Mouse (Mus musculus): ENCODE measurements around the gene Sh3bgrl. TPM values are rescaled to one million over a fixed set of nuclear protein-coding genes. Genes with fewer than 3 reads are reported as not detected.
A peak's percentile ranks its signal among the peaks of the same experiment; 100 is the strongest.

Sh3bgrl gene
- polyA plus RNA-seq, 1 experiment from 2014 or later: 115 TPM

GRCm38 (mm10) chrX:109137295-109137694, 42.1 kb downstream of the Sh3bgrl start:
- Histone ChIP-seq H3K9ac (ENCODE audit: low read length) (no peak overlapping the region), H3K4me1 (replicated peaks; ENCODE audit: control insufficient read depth, insufficient read depth, low read length) (no peaks in the 10 kb centered on the region), H3K36me3 (ENCODE audit: control insufficient read depth, insufficient read depth, low read length) (no peaks in the 10 kb centered on the region), H3K27me3 (replicated peaks; ENCODE audit: control insufficient read depth, insufficient read depth, low read length) (no peaks in the 10 kb centered on the region), H3K27ac (ENCODE audit: low read depth) (no peak overlapping the region), H3K9me3 (ENCODE audit: control insufficient read depth, low read length) (no peaks in the 10 kb centered on the region), H3K4me3 (ENCODE audit: low read depth, low read length) (no peak overlapping the region), H3K4me2 (ENCODE audit: low read length) (no peak overlapping the region)
- DNase-seq (ENCODE audit: low spot score): no peak
- WGBS: 57% methylated on average over 2 of the region's 2 CpGs
- ATAC-seq (replicated peaks; ENCODE audit: low FRiP score, low TSS enrichment, low read depth): no peak

DNA sequence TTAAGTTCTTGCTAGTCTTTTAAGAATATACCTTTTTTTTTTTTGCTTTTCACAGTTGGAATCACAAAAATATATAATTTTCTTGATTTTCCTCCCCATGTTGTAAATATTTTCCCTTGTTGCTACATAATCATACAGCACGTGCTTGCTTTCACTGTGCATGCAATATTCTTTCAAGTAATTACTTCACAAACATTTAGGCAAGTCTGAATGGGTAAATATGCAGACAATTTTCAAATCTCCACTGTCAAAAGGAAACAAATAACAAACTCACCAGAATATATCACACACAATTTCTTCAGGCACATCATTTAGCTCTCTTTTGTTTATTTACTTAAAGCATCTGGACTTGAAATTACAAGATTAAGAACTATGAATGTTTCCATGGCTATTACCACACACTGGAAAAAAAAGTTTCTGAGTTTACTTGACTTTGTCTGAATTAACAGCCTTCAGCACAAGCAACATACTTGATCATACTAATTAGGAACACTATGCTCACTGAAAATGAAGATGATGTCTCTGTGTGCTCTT, 46.2 kb downstream of the Sh3bgrl start:
- DNase-seq (ENCODE audit: low spot score): no peak
- Histone ChIP-seq H3K4me3 (ENCODE audit: low read depth, low read length) (no peak overlapping the region), H3K9me3 (ENCODE audit: control insufficient read depth, low read length) (no peaks in the 10 kb centered on the region), H3K36me3 (ENCODE audit: control insufficient read depth, insufficient read depth, low read length) (no peaks in the 10 kb centered on the region), H3K4me1 (replicated peaks; ENCODE audit: control insufficient read depth, insufficient read depth, low read length) (no peaks in the 10 kb centered on the region), H3K9ac (ENCODE audit: low read length) (no peak overlapping the region), H3K27me3 (replicated peaks; ENCODE audit: control insufficient read depth, insufficient read depth, low read length) (no peaks in the 10 kb centered on the region), H3K4me2 (ENCODE audit: low read length) (no peak overlapping the region), H3K27ac (ENCODE audit: low read depth) (peak overlapping the region; percentile 0; the same call in 1 of the 2 replicates)
- WGBS: 67% methylated on average over 1 of the region's 1 CpGs
- ATAC-seq (replicated peaks; ENCODE audit: low FRiP score, low TSS enrichment, low read depth): no peak

GRCm38 (mm10) chrX:109142281-109142680, 47.1 kb downstream of the Sh3bgrl start:
- Histone ChIP-seq H3K9me3 (ENCODE audit: control insufficient read depth, low read length) (no peaks in the 10 kb centered on the region), H3K4me2 (ENCODE audit: low read length) (no peak overlapping the region), H3K27ac (ENCODE audit: low read depth) (peak overlapping the region; percentile 0; the same call in 1 of the 2 replicates), H3K27me3 (replicated peaks; ENCODE audit: control insufficient read depth, insufficient read depth, low read length) (no peaks in the 10 kb centered on the region), H3K9ac (ENCODE audit: low read length) (no peak overlapping the region), H3K36me3 (ENCODE audit: control insufficient read depth, insufficient read depth, low read length) (no peaks in the 10 kb centered on the region), H3K4me1 (replicated peaks; ENCODE audit: control insufficient read depth, insufficient read depth, low read length) (no peaks in the 10 kb centered on the region), H3K4me3 (ENCODE audit: low read depth, low read length) (no peak overlapping the region)
- DNase-seq (ENCODE audit: low spot score) (no peak), ATAC-seq (replicated peaks; ENCODE audit: low FRiP score, low TSS enrichment, low read depth) (no peak)
- WGBS: 49% methylated on average over 4 of the region's 4 CpGs

DNA sequence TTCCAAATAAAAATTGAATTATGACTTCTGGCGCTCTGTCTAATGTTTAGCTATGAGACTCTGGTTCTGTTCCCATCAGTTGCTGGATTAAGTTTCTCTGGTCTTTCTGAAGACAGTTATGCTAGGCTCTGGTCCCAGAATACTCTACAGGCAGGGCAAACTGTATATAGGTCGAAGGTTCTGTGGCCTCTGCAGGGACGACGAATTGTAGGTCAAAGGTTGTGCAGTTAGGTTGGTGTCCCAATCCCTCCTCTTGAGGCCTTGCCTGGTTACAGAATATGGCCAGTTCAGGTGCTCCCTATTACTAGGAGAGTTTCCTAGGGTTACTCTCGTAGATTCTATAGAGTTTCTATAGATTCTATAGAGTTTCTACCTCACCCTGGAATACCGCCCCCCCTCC, 50.6 kb downstream of the Sh3bgrl start:
- Histone ChIP-seq H3K9me3 (ENCODE audit: control insufficient read depth, low read length) (no peaks in the 10 kb centered on the region), H3K4me3 (ENCODE audit: low read depth, low read length) (no peak overlapping the region), H3K27ac (ENCODE audit: low read depth) (no peak overlapping the region), H3K36me3 (ENCODE audit: control insufficient read depth, insufficient read depth, low read length) (no peaks in the 10 kb centered on the region), H3K4me2 (ENCODE audit: low read length) (no peak overlapping the region), H3K9ac (ENCODE audit: low read length) (no peak overlapping the region), H3K4me1 (replicated peaks; ENCODE audit: control insufficient read depth, insufficient read depth, low read length) (no peaks in the 10 kb centered on the region), H3K27me3 (replicated peaks; ENCODE audit: control insufficient read depth, insufficient read depth, low read length) (no peaks in the 10 kb centered on the region)
- ATAC-seq (replicated peaks; ENCODE audit: low FRiP score, low TSS enrichment, low read depth): no peak
- WGBS: 88% methylated on average over 6 of the region's 6 CpGs
- no peak for DNase-seq (ENCODE audit: low spot score)

DNA sequence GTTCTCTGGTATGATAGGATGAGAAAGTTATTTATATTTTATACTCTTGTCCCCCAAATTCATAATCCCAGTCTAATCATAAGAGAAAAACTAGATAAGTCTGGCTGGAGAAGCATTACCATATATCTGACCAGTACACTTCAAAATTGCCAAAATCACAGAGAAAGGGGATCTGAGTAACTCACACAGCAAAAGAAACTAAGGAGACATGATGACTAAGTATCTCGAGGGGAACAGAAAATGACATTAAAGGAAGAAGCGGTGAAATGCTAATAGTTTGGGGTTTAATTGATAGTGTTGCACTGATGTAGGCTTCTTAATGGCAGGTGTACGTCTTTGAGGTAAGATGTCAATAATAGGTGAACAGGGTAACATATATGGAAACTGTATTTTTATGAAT, 51.9 kb downstream of the Sh3bgrl start:
- H3K36me3 ChIP-seq (ENCODE audit: control insufficient read depth, insufficient read depth, low read length): no peaks in the 10 kb centered on the region
- H3K4me1 ChIP-seq (replicated peaks; ENCODE audit: control insufficient read depth, insufficient read depth, low read length): no peaks in the 10 kb centered on the region
- H3K27ac ChIP-seq (ENCODE audit: low read depth): no peak overlapping the region
- no peaks in the 10 kb centered on the region for H3K9me3 ChIP-seq (ENCODE audit: control insufficient read depth, low read length)
- no peak for DNase-seq (ENCODE audit: low spot score)
- no peaks in the 10 kb centered on the region for H3K27me3 ChIP-seq (replicated peaks; ENCODE audit: control insufficient read depth, insufficient read depth, low read length)
- no peak overlapping the region for H3K4me3 ChIP-seq (ENCODE audit: low read depth, low read length)
- H3K9ac ChIP-seq (ENCODE audit: low read length): no peak overlapping the region
- WGBS: 90% methylated on average over 3 of the region's 3 CpGs
- H3K4me2 ChIP-seq (ENCODE audit: low read length): no peak overlapping the region
- ATAC-seq (replicated peaks; ENCODE audit: low FRiP score, low TSS enrichment, low read depth): no peak

DNA sequence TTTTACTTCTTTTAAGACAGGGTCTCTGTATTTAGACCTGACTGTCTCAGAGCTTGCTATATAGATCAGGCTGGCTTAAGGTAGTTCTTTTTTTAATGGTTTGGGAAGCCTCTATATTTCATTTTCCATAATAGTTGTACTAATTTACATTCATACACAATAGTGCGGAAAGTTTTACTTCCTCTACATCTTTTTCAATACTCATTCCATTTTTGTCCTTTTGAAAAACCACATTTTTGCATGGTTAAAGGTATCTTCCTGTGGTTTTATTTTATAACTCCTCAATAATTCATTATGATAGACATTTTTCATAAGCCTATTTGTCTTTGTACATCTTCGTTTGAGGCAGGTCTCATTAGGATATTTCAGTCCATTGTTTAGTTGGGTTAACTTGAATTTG, 56.1 kb downstream of the Sh3bgrl start:
- Histone ChIP-seq H3K4me1 (replicated peaks; ENCODE audit: control insufficient read depth, insufficient read depth, low read length) (no peaks in the 10 kb centered on the region), H3K4me2 (ENCODE audit: low read length) (no peak overlapping the region), H3K9me3 (ENCODE audit: control insufficient read depth, low read length) (no peaks in the 10 kb centered on the region), H3K9ac (ENCODE audit: low read length) (no peak overlapping the region), H3K36me3 (ENCODE audit: control insufficient read depth, insufficient read depth, low read length) (no peaks in the 10 kb centered on the region), H3K27me3 (replicated peaks; ENCODE audit: control insufficient read depth, insufficient read depth, low read length) (no peaks in the 10 kb centered on the region), H3K27ac (ENCODE audit: low read depth) (no peak overlapping the region), H3K4me3 (ENCODE audit: low read depth, low read length) (no peak overlapping the region)
- no peak for ATAC-seq (replicated peaks; ENCODE audit: low FRiP score, low TSS enrichment, low read depth)
- 84% methylated on average over 2 of the region's 2 CpGs for WGBS
- DNase-seq (ENCODE audit: low spot score): no peak

GRCm38 (mm10) chrX:109160326-109160725, 65.2 kb downstream of the Sh3bgrl start:
- no peaks in the 10 kb centered on the region for H3K9me3 ChIP-seq (ENCODE audit: control insufficient read depth, low read length)
- 78% methylated on average over 1 of the region's 1 CpGs for WGBS
- H3K27ac ChIP-seq (ENCODE audit: low read depth): no peak overlapping the region
- no peaks in the 10 kb centered on the region for H3K36me3 ChIP-seq (ENCODE audit: control insufficient read depth, insufficient read depth, low read length)
- no peak overlapping the region for H3K4me3 ChIP-seq (ENCODE audit: low read depth, low read length)
- ATAC-seq (replicated peaks; ENCODE audit: low FRiP score, low TSS enrichment, low read depth): no peak
- no peaks in the 10 kb centered on the region for H3K4me1 ChIP-seq (replicated peaks; ENCODE audit: control insufficient read depth, insufficient read depth, low read length)
- no peak overlapping the region for H3K9ac ChIP-seq (ENCODE audit: low read length)
- H3K4me2 ChIP-seq (ENCODE audit: low read length): no peak overlapping the region
- DNase-seq (ENCODE audit: low spot score): no peak
- no peaks in the 10 kb centered on the region for H3K27me3 ChIP-seq (replicated peaks; ENCODE audit: control insufficient read depth, insufficient read depth, low read length)

GRCm38 (mm10) chrX:109160901-109161300, 65.7 kb downstream of the Sh3bgrl start:
- no peak overlapping the region for H3K9ac ChIP-seq (ENCODE audit: low read length)
- 65% methylated on average over 4 of the region's 4 CpGs for WGBS
- ATAC-seq (replicated peaks; ENCODE audit: low FRiP score, low TSS enrichment, low read depth): no peak
- no peaks in the 10 kb centered on the region for H3K9me3 ChIP-seq (ENCODE audit: control insufficient read depth, low read length)
- no peak overlapping the region for H3K4me3 ChIP-seq (ENCODE audit: low read depth, low read length)
- DNase-seq (ENCODE audit: low spot score): no peak
- H3K27me3 ChIP-seq (replicated peaks; ENCODE audit: control insufficient read depth, insufficient read depth, low read length): no peaks in the 10 kb centered on the region
- no peak overlapping the region for H3K27ac ChIP-seq (ENCODE audit: low read depth)
- H3K4me2 ChIP-seq (ENCODE audit: low read length): no peak overlapping the region
- H3K4me1 ChIP-seq (replicated peaks; ENCODE audit: control insufficient read depth, insufficient read depth, low read length): no peaks in the 10 kb centered on the region
- H3K36me3 ChIP-seq (ENCODE audit: control insufficient read depth, insufficient read depth, low read length): no peaks in the 10 kb centered on the region

DNA sequence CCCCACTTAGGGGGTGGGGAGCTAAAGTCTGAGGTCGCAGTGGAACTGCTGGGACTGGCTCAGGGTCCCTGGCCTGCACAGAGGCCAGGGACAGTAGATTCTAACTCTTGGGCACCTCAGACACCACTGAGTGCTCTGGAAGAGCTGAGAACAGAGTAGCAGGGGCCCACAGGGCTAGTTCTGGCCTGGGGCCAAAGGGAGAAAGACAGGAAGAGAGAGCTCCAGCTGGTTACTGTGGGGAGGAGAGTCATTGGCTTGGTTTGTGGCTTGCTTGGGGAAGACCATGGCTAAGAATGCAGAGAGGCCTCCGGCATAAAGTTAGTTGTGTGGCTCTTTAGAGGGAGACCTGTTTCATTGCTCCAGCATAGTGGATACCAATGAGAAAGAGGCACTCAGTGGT, 79.9 kb downstream of the Sh3bgrl start:
- H3K27me3 ChIP-seq (replicated peaks; ENCODE audit: control insufficient read depth, insufficient read depth, low read length): no peaks in the 10 kb centered on the region
- H3K4me3 ChIP-seq (ENCODE audit: low read depth, low read length): no peak overlapping the region
- H3K27ac ChIP-seq (ENCODE audit: low read depth): no peak overlapping the region
- no peak for DNase-seq (ENCODE audit: low spot score)
- H3K4me1 ChIP-seq (replicated peaks; ENCODE audit: control insufficient read depth, insufficient read depth, low read length): no peaks in the 10 kb centered on the region
- ATAC-seq (replicated peaks; ENCODE audit: low FRiP score, low TSS enrichment, low read depth): no peak
- 61% methylated on average over 2 of the region's 2 CpGs for WGBS
- no peaks in the 10 kb centered on the region for H3K9me3 ChIP-seq (ENCODE audit: control insufficient read depth, low read length)
- H3K36me3 ChIP-seq (ENCODE audit: control insufficient read depth, insufficient read depth, low read length): no peaks in the 10 kb centered on the region
- no peak overlapping the region for H3K9ac ChIP-seq (ENCODE audit: low read length)
- H3K4me2 ChIP-seq (ENCODE audit: low read length): no peak overlapping the region
